Mouse (Mus musculus): ENCODE data around the gene Slc22a15. TPM values are rescaled to one million over a fixed set of nuclear protein-coding genes. Genes with fewer than 3 reads are reported as not detected.

Gene Slc22a15
- polyA plus RNA-seq, 1 experiment from 2014 or later: 4.5 TPM

GRCm38 (mm10) chr3:101912041-101912440 lies 12.2 kb downstream of the Slc22a15 start:
- H3K27ac ChIP-seq (ENCODE audit: low read length): no peak overlapping the region

GRCm38 (mm10) chr3:101907049-101907448 lies 17.2 kb downstream of the Slc22a15 start:
- ATAC-seq: peak; percentile 87
- WGBS: 60% methylated on average over 2 of the region's 2 CpGs
- no peak overlapping the region for H3K27ac ChIP-seq (ENCODE audit: low read length)

More at GRCm38 (mm10) chr3:101912041-101912440, 12.2 kb downstream of the Slc22a15 start:
- no peak overlapping the region for H3K9ac ChIP-seq (replicated peaks; ENCODE audit: low read depth)
- H3K4me2 ChIP-seq (replicated peaks; ENCODE audit: low read depth, low read length): no peak overlapping the region
- H3K4me1 ChIP-seq (ENCODE audit: insufficient read depth, low read depth, low read length): no peaks in the 10 kb centered on the region
- H3K36me3 ChIP-seq (ENCODE audit: insufficient read depth, low read length): no peaks in the 10 kb centered on the region
- H3K27me3 ChIP-seq (replicated peaks; ENCODE audit: insufficient read depth, low read length): no peaks in the 10 kb centered on the region
- no peak for DNase-seq (ENCODE audit: low spot score)
- H3K9me3 ChIP-seq (ENCODE audit: low read length): no peaks in the 10 kb centered on the region
- TF ChIP-seq CTCF (IDR thresholded peaks at IDR 0.05): no peak
- TF ChIP-seq EP300 (IDR thresholded peaks at IDR 0.05): no peak
- WGBS: 85% methylated on average over 6 of the region's 6 CpGs
- H3K4me3 ChIP-seq (ENCODE audit: low read depth, low read length): no peak overlapping the region
- ATAC-seq: no peak

GRCm38 (mm10) chr3:101904776-101905175 lies 19.5 kb downstream of the Slc22a15 start:
- Histone ChIP-seq H3K4me2 (replicated peaks; ENCODE audit: low read depth, low read length) (no peak overlapping the region), H3K27ac (ENCODE audit: low read length) (no peak overlapping the region)
- WGBS: 76% methylated on average over 7 of the region's 7 CpGs

More at GRCm38 (mm10) chr3:101907049-101907448, 17.2 kb downstream of the Slc22a15 start:
- DNase-seq (ENCODE audit: low spot score): peak; percentile 77
- TF ChIP-seq CTCF (IDR thresholded peaks at IDR 0.05) (no peak), EP300 (IDR thresholded peaks at IDR 0.05) (0 out of 2 replicates have a peak, but pooled peaks have one; percentile 15)
- Histone ChIP-seq H3K4me1 (ENCODE audit: insufficient read depth, low read depth, low read length) (no peaks in the 10 kb centered on the region; the same call in 1 of the 2 replicates), H3K9me3 (ENCODE audit: low read length) (no peaks in the 10 kb centered on the region), H3K9ac (replicated peaks; ENCODE audit: low read depth) (no peak overlapping the region), H3K27me3 (replicated peaks; ENCODE audit: insufficient read depth, low read length) (no peaks in the 10 kb centered on the region), H3K4me2 (replicated peaks; ENCODE audit: low read depth, low read length) (no peak overlapping the region), H3K36me3 (ENCODE audit: insufficient read depth, low read length) (no peaks in the 10 kb centered on the region), H3K4me3 (ENCODE audit: low read depth, low read length) (no peak overlapping the region)

GRCm38 (mm10) chr3:101903091-101903490 lies 21.2 kb downstream of the Slc22a15 start:
- no peaks in the 10 kb centered on the region for H3K9me3 ChIP-seq (ENCODE audit: low read length)
- no peak overlapping the region for H3K9ac ChIP-seq (replicated peaks; ENCODE audit: low read depth)
- H3K4me1 ChIP-seq (ENCODE audit: insufficient read depth, low read depth, low read length): peaks cover 2% of the 10 kb centered on the region; the same call in 1 of the 2 replicates
- no peaks in the 10 kb centered on the region for H3K36me3 ChIP-seq (ENCODE audit: insufficient read depth, low read length)
- no peaks in the 10 kb centered on the region for H3K27me3 ChIP-seq (replicated peaks; ENCODE audit: insufficient read depth, low read length)
- no peak overlapping the region for H3K27ac ChIP-seq (ENCODE audit: low read length)
- no peak overlapping the region for H3K4me2 ChIP-seq (replicated peaks; ENCODE audit: low read depth, low read length)
- TF ChIP-seq EP300 (IDR thresholded peaks at IDR 0.05) (no peak), CTCF (IDR thresholded peaks at IDR 0.05) (no peak)
- ATAC-seq (no peak), DNase-seq (ENCODE audit: low spot score) (no peak)
- 60% methylated on average over 5 of the region's 5 CpGs for WGBS
- H3K4me3 ChIP-seq (ENCODE audit: low read depth, low read length): no peak overlapping the region

More at GRCm38 (mm10) chr3:101904776-101905175, 19.5 kb downstream of the Slc22a15 start:
- Histone ChIP-seq H3K36me3 (ENCODE audit: insufficient read depth, low read length) (no peaks in the 10 kb centered on the region), H3K9ac (replicated peaks; ENCODE audit: low read depth) (no peak overlapping the region), H3K9me3 (ENCODE audit: low read length) (no peaks in the 10 kb centered on the region), H3K27me3 (replicated peaks; ENCODE audit: insufficient read depth, low read length) (no peaks in the 10 kb centered on the region), H3K4me1 (ENCODE audit: insufficient read depth, low read depth, low read length) (peaks cover 2% of the 10 kb centered on the region; the same call in 1 of the 2 replicates), H3K4me3 (ENCODE audit: low read depth, low read length) (no peak overlapping the region)
- TF ChIP-seq EP300 (IDR thresholded peaks at IDR 0.05): no peak
- TF ChIP-seq CTCF (IDR thresholded peaks at IDR 0.05): no peak
- no peak for DNase-seq (ENCODE audit: low spot score)
- ATAC-seq: no peak

DNA sequence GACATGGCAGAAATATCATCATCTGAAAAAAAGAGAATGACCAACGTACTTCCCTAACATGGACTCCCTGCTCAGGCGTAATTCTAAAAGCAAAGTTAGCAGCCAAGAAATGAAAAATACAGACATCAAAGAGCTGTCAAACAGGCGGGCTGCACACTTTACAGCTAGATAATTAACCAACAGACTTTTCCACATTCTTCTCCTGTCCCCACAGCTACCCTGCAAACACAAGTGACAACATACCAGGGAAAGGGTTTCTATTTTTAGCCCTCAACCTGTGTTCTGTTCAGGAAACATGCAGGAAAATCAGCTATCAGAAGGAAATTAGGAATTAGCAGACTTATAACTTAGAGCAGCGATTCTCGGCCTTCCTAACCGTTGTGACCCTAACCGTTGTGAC lies 21.9 kb downstream of the Slc22a15 start:
- no peak overlapping the region; the same call in 1 of the 2 replicates for H3K27ac ChIP-seq (ENCODE audit: low read length)
- TF ChIP-seq EP300 (IDR thresholded peaks at IDR 0.05) (peak; percentile 39; the same call in 1 of the 2 replicates), CTCF (IDR thresholded peaks at IDR 0.05) (no peak)
- no peak overlapping the region for H3K9ac ChIP-seq (replicated peaks; ENCODE audit: low read depth)
- H3K4me1 ChIP-seq (ENCODE audit: insufficient read depth, low read depth, low read length): peaks cover 2% of the 10 kb centered on the region; the same call in 1 of the 2 replicates
- DNase-seq (ENCODE audit: low spot score): peak; percentile 75
- H3K27me3 ChIP-seq (replicated peaks; ENCODE audit: insufficient read depth, low read length): no peaks in the 10 kb centered on the region
- no peak overlapping the region for H3K4me2 ChIP-seq (replicated peaks; ENCODE audit: low read depth, low read length)
- no peak overlapping the region for H3K4me3 ChIP-seq (ENCODE audit: low read depth, low read length)
- 36% methylated on average over 7 of the region's 7 CpGs for WGBS
- H3K9me3 ChIP-seq (ENCODE audit: low read length): no peaks in the 10 kb centered on the region
- H3K36me3 ChIP-seq (ENCODE audit: insufficient read depth, low read length): no peaks in the 10 kb centered on the region
- ATAC-seq: peak; percentile 74

- H3K4me3 ChIP-seq (ENCODE audit: low read depth, low read length): no peak overlapping the region
- H3K36me3 ChIP-seq (ENCODE audit: insufficient read depth, low read length): no peaks in the 10 kb centered on the region
- H3K9ac ChIP-seq (replicated peaks; ENCODE audit: low read depth): no peak overlapping the region
- 81% methylated on average over 15 of the region's 15 CpGs for WGBS
- H3K27ac ChIP-seq (ENCODE audit: low read length): no peak overlapping the region
- no peaks in the 10 kb centered on the region for H3K27me3 ChIP-seq (replicated peaks; ENCODE audit: insufficient read depth, low read length)
- DNase-seq (ENCODE audit: low spot score) (no peak), ATAC-seq (no peak)
- no peak for TF ChIP-seq CTCF (IDR thresholded peaks at IDR 0.05)
- no peak for TF ChIP-seq EP300 (IDR thresholded peaks at IDR 0.05)
- H3K4me2 ChIP-seq (replicated peaks; ENCODE audit: low read depth, low read length): no peak overlapping the region
- H3K4me1 ChIP-seq (ENCODE audit: insufficient read depth, low read depth, low read length): 0 out of 2 replicates have a peak, but pooled peaks cover 2% of the 10 kb centered on the region
- H3K9me3 ChIP-seq (ENCODE audit: low read length): no peaks in the 10 kb centered on the region
Observed at GRCm38 (mm10) chr3:101897377-101897974, 26.8 kb downstream of the Slc22a15 start.
